Mouse (Mus musculus): ENCODE measurements around the gene Zbtb46.

GRCm38 (mm10) chr2:181377230-181377629, 82.0 kb downstream of the Zbtb46 start:
- no peak for TF ChIP-seq POLR2A (IDR thresholded peaks at IDR 0.05; ENCODE audit: insufficient read depth, low read depth, low read length)
- TF ChIP-seq CTCF (IDR thresholded peaks at IDR 0.05; ENCODE audit: insufficient read depth, low read depth, low read length): no peak
